Mouse (Mus musculus): ENCODE results near the gene Bcl2l2. TPM values are rescaled to one million over a fixed set of nuclear protein-coding genes. Genes with fewer than 3 reads are reported as not detected.

Gene Bcl2l2
- total RNA-seq, 2 experiments from 2014 or later: 42.1 to 43.4 TPM

DNA sequence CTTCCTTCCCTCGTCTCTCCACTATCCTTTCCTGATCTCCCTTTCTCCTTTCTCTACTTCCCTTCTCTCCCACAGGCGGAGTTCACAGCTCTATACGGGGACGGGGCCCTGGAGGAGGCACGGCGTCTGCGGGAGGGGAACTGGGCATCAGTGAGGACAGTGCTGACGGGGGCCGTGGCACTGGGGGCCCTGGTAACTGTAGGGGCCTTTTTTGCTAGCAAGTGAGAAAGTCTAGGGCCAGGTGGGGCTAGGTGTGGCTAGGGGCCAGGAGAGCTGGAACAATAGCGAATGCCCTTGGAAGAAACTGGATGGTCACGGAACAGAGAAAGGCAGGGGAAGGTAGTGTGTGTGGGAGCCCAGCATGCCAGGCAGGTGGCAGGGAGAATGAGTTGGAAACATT, 2.1 kb downstream of the Bcl2l2 start:
- intact Hi-C loops (cut with DNase I): loop anchor here (10.0 kb wide), 1 partner anchor 631 kb away; the partner anchor contains the start of genes Abhd4 and Dad1
- no peak for DNase-seq

GRCm38 (mm10) chr14:54892200-54892599, 9.0 kb downstream of the Bcl2l2 start, which contains the start of gene Pabpn1:
Gene Pabpn1 (plus strand): TSS chr14:54892500.
- intact Hi-C loops (cut with DNase I): loop anchor here (2.0 kb wide), 1 partner anchor 25 kb away; no protein-coding TSS in a partner anchor
- DNase-seq: no peak

DNA sequence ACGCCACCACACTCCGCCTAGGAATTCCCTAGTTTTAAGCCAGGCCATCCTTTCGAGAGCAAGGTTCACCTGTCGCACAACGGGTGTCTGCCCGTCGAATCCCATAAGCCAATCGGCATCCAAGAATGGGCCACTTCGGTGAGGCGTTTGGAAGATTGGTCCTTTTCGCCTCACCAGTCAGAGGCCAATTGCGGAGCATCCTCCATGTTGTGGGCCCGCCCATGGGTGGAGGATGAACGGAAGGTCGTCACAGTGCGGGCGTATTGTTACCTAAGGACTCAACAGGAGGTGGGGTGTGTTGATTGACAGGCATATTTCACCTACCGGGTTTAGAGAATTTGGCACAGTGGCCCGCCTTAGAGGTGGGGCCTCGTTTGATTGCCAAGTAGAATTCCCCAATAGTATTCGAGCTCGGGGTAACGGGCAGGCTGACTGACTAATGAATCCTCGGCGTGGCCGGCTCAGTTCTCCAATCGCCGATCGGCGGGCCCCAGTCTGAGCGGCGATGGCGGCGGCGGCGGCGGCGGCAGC, 10.5 kb downstream of the Bcl2l2 start:
- intact Hi-C loops (cut with DNase I): loop anchor here (2.0 kb wide), 1 partner anchor 27 kb away; no protein-coding TSS in a partner anchor
- DNase-seq: peak; percentile 96 to 98

- intact Hi-C loops (cut with DNase I): loop anchor here (5.0 kb wide), 1 partner anchor 203 kb away; no protein-coding TSS in a partner anchor
- peak in 1 of 2 experiments; percentile 66 for DNase-seq
Measured at GRCm38 (mm10) chr14:54894296-54895151, 11.3 kb downstream of the Bcl2l2 start.

DNA sequence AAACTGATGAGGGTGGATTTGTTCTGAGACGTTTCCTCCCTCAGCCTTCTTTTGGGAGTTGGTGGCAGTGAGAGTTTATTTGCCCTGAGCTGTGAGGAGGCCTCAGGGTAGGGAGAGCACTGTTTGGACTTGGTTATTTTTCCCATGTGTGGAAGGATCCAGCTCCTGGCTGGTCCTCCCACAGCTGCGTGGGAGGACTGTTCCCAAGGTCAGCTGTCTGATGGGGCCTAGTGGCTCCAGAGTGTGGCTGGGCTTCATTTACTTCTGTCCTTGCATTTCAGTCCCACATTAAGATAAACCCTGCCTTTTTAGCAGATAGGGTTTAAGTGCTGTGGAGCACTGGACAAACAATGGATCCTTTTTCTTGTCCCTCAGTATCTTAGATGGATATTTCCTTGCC, 14.3 kb downstream of the Bcl2l2 start:
- DNase-seq: no peak
- intact Hi-C loops (cut with DNase I): loop anchor here (5.0 kb wide), 1 partner anchor 200 kb away; no protein-coding TSS in a partner anchor

GRCm38 (mm10) chr14:54900383-54900782, 17.2 kb downstream of the Bcl2l2 start:
- DNase-seq: peak; percentile 59 to 67
- intact Hi-C loops (cut with DNase I): loop anchor here (1.0 to 2.0 kb wide), 3 partner anchors 39 to 178 kb away; partner anchors contain the start of gene Ngdn

DNA sequence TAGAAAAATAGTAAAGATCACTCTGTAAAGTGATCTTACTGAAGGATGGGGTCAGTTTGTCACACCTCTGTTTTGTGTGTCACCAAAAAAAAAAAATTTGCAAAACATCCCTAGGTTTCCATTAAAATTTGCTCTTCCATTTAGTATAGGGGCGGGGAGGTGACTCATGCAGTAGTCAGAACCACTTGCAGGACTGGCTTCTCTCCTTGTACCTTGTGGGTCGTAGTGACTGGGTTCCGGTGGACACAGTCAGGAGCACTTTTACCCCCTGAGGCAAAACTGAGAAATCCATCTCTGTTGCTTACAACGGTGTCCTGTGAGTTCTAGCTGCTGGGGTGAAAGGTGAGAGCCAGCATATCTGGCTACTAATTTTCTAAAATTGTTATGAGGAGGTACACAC, 20.5 kb downstream of the Bcl2l2 start:
- DNase-seq: no peak
- intact Hi-C loops (cut with DNase I): no loop called here

GRCm38 (mm10) chr14:54908682-54909081, 25.5 kb downstream of the Bcl2l2 start:
- DNase-seq: no peak
- intact Hi-C loops (cut with DNase I): no loop called here

DNA sequence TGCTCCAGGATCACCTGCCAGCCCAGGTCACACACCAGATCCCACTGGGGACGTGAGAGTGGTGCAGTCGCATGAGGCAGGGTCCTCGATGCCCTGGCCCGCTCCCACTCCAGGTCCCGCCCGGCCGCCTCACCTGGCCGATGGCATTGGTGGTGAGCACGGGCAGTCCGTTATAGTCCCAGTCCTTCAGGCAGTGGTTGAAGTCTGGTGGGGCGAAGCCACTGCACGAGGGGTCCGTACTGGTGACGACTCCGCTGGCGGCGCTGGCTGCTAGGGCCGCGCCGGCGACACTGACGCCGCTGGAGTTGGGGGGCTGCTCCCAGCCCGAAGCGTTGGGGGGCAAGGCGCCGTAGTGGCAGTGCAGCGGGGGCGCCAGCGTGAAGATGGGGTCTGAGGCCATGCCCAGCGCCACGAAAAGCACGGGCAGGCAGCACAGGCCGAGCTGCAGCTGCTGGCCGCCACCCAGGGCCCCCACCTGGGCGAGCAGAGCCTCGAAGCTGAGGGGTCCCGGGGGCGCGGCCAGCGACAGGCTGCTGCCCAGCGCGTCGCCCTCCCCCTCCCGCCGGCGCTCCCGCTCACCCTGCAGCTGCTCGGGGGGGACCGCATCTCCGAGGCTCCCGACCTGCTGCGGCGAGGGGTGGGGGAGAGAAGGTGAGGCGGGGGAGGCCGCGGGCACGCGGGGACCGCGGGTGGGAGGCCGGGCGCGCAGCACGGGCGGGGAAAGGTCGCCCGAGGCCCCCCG, 29.1 kb downstream of the Bcl2l2 start:
- intact Hi-C loops (cut with DNase I): no loop called here
- DNase-seq: no peak

DNA sequence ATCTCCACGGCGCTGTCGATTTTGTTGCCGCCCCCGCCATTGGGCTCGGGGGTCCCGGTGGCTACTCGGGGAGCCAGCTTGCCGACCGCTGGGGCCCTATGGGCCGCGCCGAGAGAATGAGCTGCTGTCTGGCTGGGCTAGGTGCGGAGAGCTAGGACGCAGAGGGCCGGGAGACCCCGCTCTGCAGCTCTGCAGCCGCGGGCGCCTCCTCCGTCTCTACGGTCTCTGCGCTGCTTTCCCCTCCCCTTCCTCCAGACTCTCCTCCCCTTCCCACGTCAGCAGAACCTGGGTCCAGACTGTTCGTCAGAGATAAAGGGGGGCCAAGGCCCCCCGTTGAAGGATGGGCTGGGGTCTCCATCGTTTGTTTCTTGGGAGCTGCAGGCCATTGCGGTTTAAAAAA, 29.7 kb downstream of the Bcl2l2 start, which contains the start of gene Slc22a17:
Slc22a17 (minus strand) TSS at position 247 of the 400 bp plus-strand sequence.
- peak; percentile 70 to 72 for DNase-seq
- intact Hi-C loops (cut with DNase I): no loop called here

DNA sequence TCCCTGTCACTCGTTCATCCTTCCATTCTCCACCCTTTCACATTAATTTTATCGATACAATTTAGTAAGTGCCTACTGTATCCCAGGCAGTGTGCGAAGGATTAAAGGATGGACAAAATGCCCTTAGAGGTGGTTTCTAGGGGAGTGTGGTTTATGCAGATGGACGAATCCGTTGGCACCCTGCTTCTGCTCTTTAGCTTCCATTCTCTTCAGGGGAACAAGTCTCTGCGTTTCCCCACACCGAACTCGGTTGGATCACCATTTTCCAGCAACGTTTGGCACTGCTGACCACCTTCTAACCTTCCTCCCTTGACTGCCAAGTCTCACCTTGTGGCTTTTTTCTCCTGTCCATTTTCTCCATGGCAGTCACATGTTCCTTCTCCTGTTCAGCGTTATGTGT, 30.2 kb downstream of the Bcl2l2 start:
- intact Hi-C loops (cut with DNase I): no loop called here

GRCm38 (mm10) chr14:54920076-54920685, 37.0 kb downstream of the Bcl2l2 start:
- no peak for DNase-seq
- intact Hi-C loops (cut with DNase I): no loop called here

More for the DNA sequence above, 30.2 kb downstream of the Bcl2l2 start:
- no peak for DNase-seq

GRCm38 (mm10) chr14:54924641-54925348, 41.6 kb downstream of the Bcl2l2 start:
- intact Hi-C loops (cut with DNase I): no loop called here
- peak; percentile 59 to 64 for DNase-seq

- DNase-seq: peak; percentile 59 to 73
- intact Hi-C loops (cut with DNase I): no loop called here
Measured at GRCm38 (mm10) chr14:54925349-54926342, 42.5 kb downstream of the Bcl2l2 start, which contains the start of gene Efs. Gene Efs (minus strand): TSS chr14:54926126.

DNA sequence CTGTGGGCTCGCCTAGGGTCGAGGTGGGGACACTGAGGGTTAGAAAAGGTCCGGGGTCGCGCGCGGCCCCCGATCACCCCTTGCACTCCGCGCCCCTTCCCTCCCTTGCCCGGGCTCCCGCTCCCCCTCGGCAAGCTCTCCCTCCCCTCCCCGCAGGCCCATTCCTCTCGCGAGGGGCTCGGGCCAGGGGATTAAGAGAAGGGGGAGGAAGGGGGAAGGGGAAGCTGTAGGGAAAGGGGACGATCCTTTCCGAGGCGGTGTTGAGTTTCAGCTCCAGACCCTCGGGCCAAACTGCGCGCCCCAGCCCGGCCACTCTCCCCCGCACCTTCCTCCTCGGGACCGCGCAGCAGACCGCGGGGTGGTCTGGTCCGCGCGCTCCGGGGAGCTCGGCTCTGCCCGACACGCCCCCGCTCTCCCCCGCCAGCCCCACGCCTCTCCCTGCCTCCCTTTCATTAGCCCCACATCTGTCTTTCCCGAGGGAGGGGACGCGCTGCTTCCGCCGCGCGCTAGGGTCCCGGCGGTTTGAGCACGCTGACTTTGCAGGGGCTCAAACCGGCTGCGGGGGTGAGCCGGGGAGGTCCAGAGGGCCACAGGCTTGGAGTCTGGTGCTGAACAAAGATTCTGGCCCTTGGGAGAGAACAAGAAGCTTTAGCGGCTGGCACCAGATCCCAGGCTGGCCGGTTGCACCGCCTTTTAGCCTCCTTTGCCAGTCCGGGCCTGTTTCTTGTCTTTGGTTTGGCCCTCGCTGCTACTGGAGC, 43.4 kb downstream of the Bcl2l2 start:
- intact Hi-C loops (cut with DNase I): no loop called here
- DNase-seq: peak; percentile 62 to 65

DNA sequence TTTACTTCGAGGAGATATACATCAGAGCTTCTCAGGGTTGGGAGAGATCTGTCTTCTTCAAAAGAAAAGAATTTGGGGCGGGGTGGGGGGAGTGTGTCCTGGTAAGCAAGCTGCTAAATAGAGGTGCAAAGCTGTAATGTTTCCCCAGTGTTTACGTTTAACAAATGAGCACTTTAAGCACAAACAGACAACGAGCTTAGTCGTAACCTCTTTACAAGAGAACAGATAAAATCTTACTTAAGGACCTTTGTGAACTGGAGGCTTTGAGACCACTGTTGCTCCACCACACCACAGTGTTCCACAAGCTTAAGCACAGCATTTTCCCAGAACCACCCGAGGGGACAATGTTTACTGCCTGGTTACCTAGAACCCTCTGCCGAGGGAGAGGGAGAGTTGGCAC, 44.1 kb downstream of the Bcl2l2 start:
- intact Hi-C loops (cut with DNase I): no loop called here
- DNase-seq: no peak

GRCm38 (mm10) chr14:54929801-54930200, 46.6 kb downstream of the Bcl2l2 start:
- no peak for DNase-seq
- intact Hi-C loops (cut with DNase I): no loop called here

DNA sequence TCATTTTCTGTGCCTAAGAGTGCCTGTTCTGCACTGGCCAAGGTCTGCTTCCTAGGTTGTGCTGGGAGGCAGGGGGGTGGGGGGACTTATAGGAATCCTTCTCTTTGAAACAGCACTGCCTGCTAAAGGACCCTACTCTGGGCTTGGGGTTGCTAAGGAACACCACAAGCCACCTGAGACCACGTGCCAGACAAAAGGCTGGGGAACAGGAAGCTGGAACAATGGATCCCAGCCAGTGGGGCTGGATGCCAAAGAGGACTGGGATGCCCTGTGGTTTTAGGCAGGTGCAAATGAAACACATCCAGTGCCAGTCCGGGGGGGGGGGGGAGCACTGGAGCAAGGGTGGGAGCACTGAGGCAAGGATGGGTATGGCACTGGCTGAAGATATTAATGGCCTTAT, 47.3 kb downstream of the Bcl2l2 start:
- intact Hi-C loops (cut with DNase I): no loop called here
- DNase-seq: no peak
